Mouse (Mus musculus) CH12.LX (cell line): ENCODE data around the gene Slc22a22. TPM values are rescaled to one million over a fixed set of nuclear protein-coding genes. Genes with fewer than 3 reads are reported as not detected.
A peak's percentile ranks its signal among the peaks of the same experiment; 100 is the strongest.

Experiments used
- DNase-seq: peaks from one replicate; pipeline ENCODE4 v3.0.0-alpha.2; 2013; ENCODE audit errors: extremely low read depth
- H3K27ac ChIP-seq: 2 replicates; pipeline ENCODE4 v1.5.1; 2012; ENCODE audit warnings: low read depth, mild to moderate bottlenecking, control low read depth, moderate library complexity; ENCODE audit not compliant: insufficient read depth
- H3K27me3 ChIP-seq: replicated peaks from 2 replicates; pipeline ENCODE3; 2012; ENCODE audit warnings: inconsistent platforms
- H3K36me3 ChIP-seq, 2 experiments: replicated peaks in 1 of 2; 2 replicates each; pipeline versions ENCODE3 to v1.6.1; 2012; ENCODE audit warnings: inconsistent platforms in 1 of 2, low read length in 1 of 2, mild to moderate bottlenecking in 1 of 2, mixed read lengths in 1 of 2, moderate library complexity in 1 of 2; ENCODE audit not compliant: control insufficient read depth in 1 of 2, insufficient read depth in 1 of 2
- H3K4me1 ChIP-seq, 2 experiments: 2 replicates each; pipeline ENCODE4 v1.6.1; 2012; ENCODE audit warnings: inconsistent platforms in 1 of 2, moderate library complexity in 1 of 2; ENCODE audit not compliant: insufficient read depth in 2 of 2, control insufficient read depth in 1 of 2
- H3K4me2 ChIP-seq: 2 replicates; pipeline ENCODE4 v1.6.1; 2012; ENCODE audit warnings: low read depth, mild to moderate bottlenecking, control low read depth; ENCODE audit not compliant: poor library complexity, insufficient read depth, severe bottlenecking
- H3K4me3 ChIP-seq, 3 experiments: fragments of 150-350 bp in 1 of 3; sonication (generic) in 1 of 3; replicated peaks in 1 of 3; 2 replicates each; pipeline versions ENCODE3 to v1.5.1; 2011 to 2012; ENCODE audit warnings: low read depth in 2 of 3, low read length in 2 of 3, mild to moderate bottlenecking in 2 of 3, moderate library complexity in 2 of 3, control low read depth in 1 of 3, improper control_type of control experiment in 1 of 3, inconsistent platforms in 1 of 3, mixed read lengths in 1 of 3; ENCODE audit not compliant: poor library complexity in 1 of 3
- H3K79me2 ChIP-seq: replicated peaks from 2 replicates; pipeline ENCODE4 v1.6.1; 2012; ENCODE audit warnings: mild to moderate bottlenecking, moderate library complexity; ENCODE audit not compliant: control insufficient read depth, poor library complexity, insufficient read depth, severe bottlenecking; ENCODE audit errors: extremely low read depth
- H3K9ac ChIP-seq: 2 replicates; pipeline ENCODE4 v1.6.1; 2012; ENCODE audit warnings: low read depth, mild to moderate bottlenecking, control low read depth, moderate library complexity; ENCODE audit not compliant: insufficient read depth
- H3K9me3 ChIP-seq: replicated peaks from 2 replicates; pipeline ENCODE3; 2012; ENCODE audit warnings: low read length, inconsistent platforms, mixed read lengths
- BHLHE40 ChIP-seq: IDR thresholded peaks from 2 replicates; pipeline ENCODE4 v1.6.1; 2011; ENCODE audit warnings: mild to moderate bottlenecking, low read depth, low read length, improper control_type of control experiment
- CHD1 ChIP-seq: IDR thresholded peaks from 2 replicates; pipeline ENCODE4 v1.6.1; 2012; ENCODE audit warnings: low read depth, low read length, improper control_type of control experiment, inconsistent platforms
- CHD2 ChIP-seq: IDR thresholded peaks from 2 replicates; pipeline ENCODE4 v1.6.1; 2011; ENCODE audit warnings: low read length, improper control_type of control experiment
- CTCF ChIP-seq, 2 experiments: IDR thresholded peaks in 1 of 2; conservative IDR thresholded peaks in 1 of 2; 2 replicates each; pipeline ENCODE4 v1.5.1; 2011 to 2012; ENCODE audit warnings: low read depth in 2 of 2, low read length in 2 of 2, improper control_type of control experiment in 1 of 2, inconsistent platforms in 1 of 2, mild to moderate bottlenecking in 1 of 2, moderate library complexity in 1 of 2
- E2F4 ChIP-seq: IDR thresholded peaks from 2 replicates; pipeline ENCODE4 v1.6.1; 2011; ENCODE audit warnings: low read depth, low read length, improper control_type of control experiment; ENCODE audit not compliant: insufficient replicate concordance
- ETS1 ChIP-seq: conservative IDR thresholded peaks from 2 replicates; pipeline ENCODE4 v1.6.1; 2012; ENCODE audit warnings: low read depth, mild to moderate bottlenecking, inconsistent platforms, low read length, improper control_type of control experiment, moderate library complexity
- IRF4 ChIP-seq: IDR thresholded peaks from 2 replicates; pipeline ENCODE4 v1.6.1; 2014; ENCODE audit warnings: low read depth, mild to moderate bottlenecking, inconsistent platforms, low read length, improper control_type of control experiment
- JUN ChIP-seq: IDR thresholded peaks from 2 replicates; pipeline ENCODE4 v1.6.1; 2011; ENCODE audit warnings: low read depth, mild to moderate bottlenecking, low read length, improper control_type of control experiment, moderate library complexity; ENCODE audit not compliant: insufficient read depth
- JUND ChIP-seq: conservative IDR thresholded peaks from 2 replicates; pipeline ENCODE4 v1.6.1; 2011; ENCODE audit warnings: low read depth, low read length, improper control_type of control experiment
- MAFK ChIP-seq: IDR thresholded peaks from 2 replicates; pipeline ENCODE4 v1.6.1; 2011; ENCODE audit warnings: low read length, improper control_type of control experiment; ENCODE audit not compliant: insufficient replicate concordance
- MAX ChIP-seq: IDR thresholded peaks from 2 replicates; pipeline ENCODE4 v1.6.1; 2011; ENCODE audit warnings: low read length, improper control_type of control experiment
- MEF2A ChIP-seq: IDR thresholded peaks from 2 replicates; pipeline ENCODE4 v1.6.1; 2014; ENCODE audit warnings: low read depth, mild to moderate bottlenecking, inconsistent platforms, low read length, improper control_type of control experiment, borderline replicate concordance
- MXI1 ChIP-seq: IDR thresholded peaks from 2 replicates; pipeline ENCODE4 v1.6.1; 2011; ENCODE audit warnings: mild to moderate bottlenecking, low read depth, low read length, improper control_type of control experiment
- NELFE ChIP-seq: IDR thresholded peaks from 2 replicates; pipeline ENCODE4 v1.6.1; 2011; ENCODE audit warnings: low read depth, low read length, improper control_type of control experiment
- NRF1 ChIP-seq: IDR thresholded peaks from 2 replicates; pipeline ENCODE4 v1.6.1; 2014; ENCODE audit warnings: low read depth, mild to moderate bottlenecking, inconsistent platforms, low read length, improper control_type of control experiment, moderate library complexity
- POLR2A ChIP-seq: IDR thresholded peaks from 2 replicates; pipeline ENCODE4 v1.6.1; 2011; ENCODE audit warnings: low read depth, mild to moderate bottlenecking, improper control_type of control experiment, low read length
- RAD21 ChIP-seq: IDR thresholded peaks from 2 replicates; pipeline ENCODE4 v1.6.1; 2011; ENCODE audit warnings: low read depth, mild to moderate bottlenecking, low read length, improper control_type of control experiment, moderate library complexity
- SIN3A ChIP-seq: IDR thresholded peaks from 2 replicates; pipeline ENCODE4 v1.6.1; 2012; ENCODE audit warnings: low read length, improper control_type of control experiment, inconsistent platforms
- SMC3 ChIP-seq: IDR thresholded peaks from 2 replicates; pipeline ENCODE4 v1.6.1; 2011; ENCODE audit warnings: low read depth, low read length, improper control_type of control experiment
- USF2 ChIP-seq: conservative IDR thresholded peaks from 2 replicates; pipeline ENCODE4 v1.6.1; 2011; ENCODE audit warnings: low read depth, low read length, improper control_type of control experiment
- ZNF384 ChIP-seq: IDR thresholded peaks from 2 replicates; pipeline ENCODE4 v1.6.1; 2012; ENCODE audit warnings: low read depth, low read length, improper control_type of control experiment, inconsistent platforms
- dilution Hi-C: fragments of 300-500 bp; cut with MboI; formaldehyde crosslinking; loops from 2 replicates; pipeline ENCODE4 v1.14.3; 2020; ENCODE audit warnings: low sequenced_read_pairs; ENCODE audit not compliant: extremely low pct_unique_long_range_greater_than_20kb, extremely low pct_ligation_motif_present
- in situ Hi-C: fragments of 300-500 bp; cut with MboI; formaldehyde crosslinking; loops from 3 replicates; pipeline ENCODE4 v1.14.3; 2019; ENCODE audit warnings: low sequenced_read_pairs, low pct_ligation_motif_present, low pct_unique_long_range_greater_than_20kb, mixed read lengths
- polyA plus RNA-seq: library from polyadenylated mRNA; unstranded; fragments of >175 nt; gene quantifications from 2 replicates; pipeline ENCODE4 v1.2.1, GENCODE M21; 2012; ENCODE audit warnings: low read depth; ENCODE audit not compliant: insufficient read length
- total RNA-seq, 2 experiments: library from RNA; depleted of rRNA; stranded (reverse); fragments of 300-350 nt in 1 of 2; fragments of >200 nt in 1 of 2; gene quantifications; 2 replicates each; pipeline ENCODE4 v1.2.3; 2012 to 2014

Gene Slc22a22
- total and polyA plus RNA-seq, 3 experiments: not detected

DNA sequence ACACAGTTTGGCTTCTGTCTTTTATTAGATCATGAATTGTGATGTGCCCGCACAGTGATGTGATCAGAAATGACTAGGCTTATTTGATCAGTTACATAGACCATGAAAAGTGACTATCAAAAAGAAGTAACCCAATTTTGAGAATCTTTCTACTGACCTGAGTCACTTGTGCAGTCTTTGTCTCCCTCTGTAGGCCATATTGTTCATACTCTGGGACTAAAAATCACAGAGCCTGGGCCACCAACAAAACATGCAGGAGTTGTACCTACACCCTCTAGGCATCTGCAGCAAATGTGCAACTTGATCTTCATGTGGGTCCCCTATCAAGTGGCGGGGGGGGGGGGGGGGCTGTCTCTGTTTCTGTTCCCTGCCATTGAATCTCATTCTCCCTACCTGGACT, 68.9 kb downstream of the Slc22a22 start:
- no peaks in the 10 kb centered on the region for H3K27me3 ChIP-seq
- no peaks in the 10 kb centered on the region for H3K79me2 ChIP-seq
- dilution Hi-C loops: no loop called here
- no peak overlapping the region for H3K9ac ChIP-seq
- peak overlapping the region; percentile 34; the same call in 1 of the 2 replicates for H3K4me2 ChIP-seq
- TF ChIP-seq RAD21 (peak; percentile 81), JUN (no peak), CTCF (conservative IDR thresholded peaks at IDR 0.05 in 1 of 2, IDR thresholded peaks at IDR 0.05 in 1 of 2; ENCODE audit: low read depth in 2 of 2, low read length in 2 of 2) (peak; percentile 38 to 65; a peak in 3 of 4 replicates), BHLHE40 (no peak), IRF4 (no peak), SMC3 (peak; percentile 56)
- no peaks in the 10 kb centered on the region for H3K9me3 ChIP-seq
- H3K4me3 ChIP-seq: no peak overlapping the region
- H3K27ac ChIP-seq: no peak overlapping the region
- DNase-seq: peak; percentile 55
- in situ Hi-C loops: no loop called here
- H3K4me1 ChIP-seq: peaks cover 0 to 4% of the 10 kb centered on the region in 2 experiments; a peak in 1 of 4 replicates
- H3K36me3 ChIP-seq: no peaks in the 10 kb centered on the region

DNA sequence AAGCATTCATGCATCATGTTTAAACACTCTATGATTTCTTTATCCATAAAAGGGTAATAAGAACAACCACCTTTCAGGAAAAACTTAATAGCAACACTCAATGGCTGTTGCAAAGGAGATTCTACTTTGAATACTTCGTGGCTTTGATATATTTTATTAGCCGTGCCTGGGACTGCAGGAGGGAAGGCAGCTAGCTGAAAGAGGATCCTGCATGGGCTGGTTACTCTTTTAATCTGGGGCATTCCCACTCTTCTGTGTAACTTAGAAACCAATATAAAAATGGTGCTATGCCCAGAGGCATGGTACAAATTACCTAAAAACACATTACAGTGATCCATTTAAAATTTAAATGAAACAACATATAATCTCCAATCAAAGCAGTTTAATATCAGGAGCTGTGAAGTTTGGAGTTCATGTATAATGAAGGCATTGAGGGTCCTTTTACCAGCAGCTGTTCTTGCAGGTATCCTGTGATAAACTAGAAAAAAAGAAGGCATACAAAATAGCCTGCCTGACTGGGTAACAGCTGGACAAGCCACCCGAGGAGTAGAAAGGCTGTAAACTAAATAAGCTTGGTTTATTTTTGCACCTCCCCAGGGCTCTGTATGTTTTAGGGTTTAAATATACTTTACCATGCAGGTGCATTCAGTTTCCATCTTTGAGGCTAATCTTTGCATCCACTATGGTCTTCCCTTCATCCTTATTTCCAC, 78.8 kb downstream of the Slc22a22 start:
- Histone ChIP-seq H3K4me3 (no peak overlapping the region), H3K9me3 (no peaks in the 10 kb centered on the region), H3K27me3 (no peaks in the 10 kb centered on the region), H3K79me2 (no peaks in the 10 kb centered on the region), H3K9ac (no peak overlapping the region), H3K27ac (no peak overlapping the region), H3K36me3 (no peaks in the 10 kb centered on the region)
- dilution Hi-C loops: no loop called here
- in situ Hi-C loops: no loop called here
- DNase-seq: no peak
- TF ChIP-seq ETS1 (no peak), NELFE (no peak), BHLHE40 (no peak), MAFK (no peak), POLR2A (no peak), CHD1 (no peak), MAX (no peak), CTCF (conservative IDR thresholded peaks at IDR 0.05 in 1 of 2, IDR thresholded peaks at IDR 0.05 in 1 of 2; ENCODE audit: low read depth in 2 of 2, low read length in 2 of 2) (no peak), ZNF384 (no peak), SIN3A (no peak), NRF1 (no peak), MEF2A (no peak), E2F4 (no peak), USF2 (no peak), CHD2 (no peak), MXI1 (no peak), JUND (no peak)
- TF ChIP-seq, all 38 proteins: peak for 0
- Histone ChIP-seq H3K4me1 (no peaks in the 10 kb centered on the region), H3K4me2 (no peak overlapping the region)
